Mouse (Mus musculus): Measurements from ENCODE around the gene Ralgps1. TPM values are rescaled to one million over a fixed set of nuclear protein-coding genes. Genes with fewer than 3 reads are reported as not detected.

Gene Ralgps1
- polyA plus RNA-seq, 1 experiment from 2014 or later, result 19.5 TPM

GRCm38 (mm10) chr2:33200368-33201068 is 170.8 kb downstream of the Ralgps1 start:
- H3K36me3 ChIP-seq (ENCODE audit: control insufficient read depth, insufficient read depth, low read length), result no peaks in the 10 kb centered on the region
- H3K27me3 ChIP-seq (ENCODE audit: control insufficient read depth, insufficient read depth, low read length), result no peaks in the 10 kb centered on the region
- H3K4me2 ChIP-seq (ENCODE audit: low read depth, low read length, severe bottlenecking), result no peak overlapping the region
- no peak overlapping the region for H3K9ac ChIP-seq (ENCODE audit: low read length)
- H3K4me3 ChIP-seq (ENCODE audit: low read depth, low read length), result no peak overlapping the region
- 0 out of 2 replicates have a peak, but pooled peaks cover 2% of the 10 kb centered on the region for H3K4me1 ChIP-seq (replicated peaks; ENCODE audit: control insufficient read depth, insufficient read depth, low read length)
- H3K9me3 ChIP-seq (ENCODE audit: control insufficient read depth, low read length), result no peaks in the 10 kb centered on the region
- DNase-seq (ENCODE audit: low spot score), result no peak
- no peak overlapping the region for H3K27ac ChIP-seq (ENCODE audit: low read depth, low read length)
- no peak for ATAC-seq (replicated peaks; ENCODE audit: low FRiP score)
- 78% methylated on average over 14 of the region's 14 CpGs for WGBS

GRCm38 (mm10) chr2:33189976-33190375 is 181.3 kb downstream of the Ralgps1 start:
- peaks cover 2% of the 10 kb centered on the region; the same call in 1 of the 2 replicates for H3K4me1 ChIP-seq (replicated peaks; ENCODE audit: control insufficient read depth, insufficient read depth, low read length)
- 83% methylated on average over 3 of the region's 3 CpGs for WGBS
- ATAC-seq (replicated peaks; ENCODE audit: low FRiP score) (no peak), DNase-seq (ENCODE audit: low spot score) (no peak)
- no peak overlapping the region for H3K9ac ChIP-seq (ENCODE audit: low read length)
- no peak overlapping the region for H3K4me3 ChIP-seq (ENCODE audit: low read depth, low read length)
- no peak overlapping the region for H3K27ac ChIP-seq (ENCODE audit: low read depth, low read length)
- H3K4me2 ChIP-seq (ENCODE audit: low read depth, low read length, severe bottlenecking), result no peak overlapping the region
- H3K27me3 ChIP-seq (ENCODE audit: control insufficient read depth, insufficient read depth, low read length), result no peaks in the 10 kb centered on the region
- no peaks in the 10 kb centered on the region for H3K9me3 ChIP-seq (ENCODE audit: control insufficient read depth, low read length)
- no peaks in the 10 kb centered on the region for H3K36me3 ChIP-seq (ENCODE audit: control insufficient read depth, insufficient read depth, low read length)

GRCm38 (mm10) chr2:33188925-33189670 is 182.2 kb downstream of the Ralgps1 start:
- DNase-seq (ENCODE audit: low spot score) (no peak), ATAC-seq (replicated peaks; ENCODE audit: low FRiP score) (no peak)
- H3K4me2 ChIP-seq (ENCODE audit: low read depth, low read length, severe bottlenecking), result no peak overlapping the region
- peaks cover 2% of the 10 kb centered on the region; the same call in 1 of the 2 replicates for H3K4me1 ChIP-seq (replicated peaks; ENCODE audit: control insufficient read depth, insufficient read depth, low read length)
- 84% methylated on average over 6 of the region's 6 CpGs for WGBS
- H3K9ac ChIP-seq (ENCODE audit: low read length), result no peak overlapping the region
- no peak overlapping the region for H3K27ac ChIP-seq (ENCODE audit: low read depth, low read length)
- H3K9me3 ChIP-seq (ENCODE audit: control insufficient read depth, low read length), result no peaks in the 10 kb centered on the region
- H3K36me3 ChIP-seq (ENCODE audit: control insufficient read depth, insufficient read depth, low read length), result no peaks in the 10 kb centered on the region
- H3K27me3 ChIP-seq (ENCODE audit: control insufficient read depth, insufficient read depth, low read length), result no peaks in the 10 kb centered on the region
- H3K4me3 ChIP-seq (ENCODE audit: low read depth, low read length), result no peak overlapping the region

DNA sequence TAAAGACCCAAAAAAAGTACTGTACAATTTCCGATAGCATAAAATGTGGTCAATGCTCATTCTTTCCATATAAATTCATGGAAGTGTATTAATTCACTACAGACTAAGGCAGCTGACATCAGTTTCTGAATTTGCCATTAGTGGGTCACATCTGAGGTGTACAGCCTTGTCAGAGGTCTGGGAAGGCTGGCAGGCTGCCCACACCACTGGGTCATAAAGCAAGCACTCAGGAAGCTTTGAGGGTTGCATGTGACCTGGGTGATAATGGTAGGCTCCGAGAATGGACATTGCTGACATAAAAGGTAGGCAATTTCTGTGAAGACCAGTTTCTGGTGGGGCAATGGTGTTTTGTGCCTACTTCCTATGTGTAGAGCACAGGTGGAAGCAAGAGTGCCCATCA is 183.4 kb downstream of the Ralgps1 start:
- Histone ChIP-seq H3K4me2 (ENCODE audit: low read depth, low read length, severe bottlenecking) (no peak overlapping the region), H3K27ac (ENCODE audit: low read depth, low read length) (no peak overlapping the region), H3K36me3 (ENCODE audit: control insufficient read depth, insufficient read depth, low read length) (no peaks in the 10 kb centered on the region), H3K4me1 (replicated peaks; ENCODE audit: control insufficient read depth, insufficient read depth, low read length) (peaks cover 2% of the 10 kb centered on the region; the same call in 1 of the 2 replicates), H3K9ac (ENCODE audit: low read length) (no peak overlapping the region), H3K9me3 (ENCODE audit: control insufficient read depth, low read length) (no peaks in the 10 kb centered on the region), H3K4me3 (ENCODE audit: low read depth, low read length) (no peak overlapping the region), H3K27me3 (ENCODE audit: control insufficient read depth, insufficient read depth, low read length) (no peaks in the 10 kb centered on the region)
- ATAC-seq (replicated peaks; ENCODE audit: low FRiP score) (no peak), DNase-seq (ENCODE audit: low spot score) (no peak)
- WGBS, result 92% methylated on average over 2 of the region's 2 CpGs

DNA sequence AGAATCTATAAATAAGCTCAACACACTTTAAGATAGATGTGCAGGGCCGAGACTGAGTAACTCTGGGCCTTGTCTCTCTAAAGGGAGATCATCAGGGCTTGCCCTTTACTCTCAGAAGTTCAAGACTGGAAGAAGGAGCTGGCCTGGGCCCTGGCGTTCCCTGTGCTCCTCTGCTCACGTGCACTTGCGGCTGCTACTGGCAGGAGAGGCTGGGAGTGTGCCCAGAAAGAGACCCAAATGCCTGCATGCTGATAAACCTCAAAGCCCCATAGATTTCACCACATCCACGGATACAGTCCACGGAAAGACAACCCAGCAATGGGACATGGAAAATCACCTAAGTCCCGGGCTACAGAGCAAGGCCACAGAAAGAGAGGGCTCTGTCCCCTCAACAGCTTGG is 184.8 kb downstream of the Ralgps1 start:
- DNase-seq (ENCODE audit: low spot score), result no peak
- H3K36me3 ChIP-seq (ENCODE audit: control insufficient read depth, insufficient read depth, low read length), result no peaks in the 10 kb centered on the region
- H3K4me2 ChIP-seq (ENCODE audit: low read depth, low read length, severe bottlenecking), result no peak overlapping the region
- no peaks in the 10 kb centered on the region for H3K9me3 ChIP-seq (ENCODE audit: control insufficient read depth, low read length)
- ATAC-seq (replicated peaks; ENCODE audit: low FRiP score), result no peak
- H3K27me3 ChIP-seq (ENCODE audit: control insufficient read depth, insufficient read depth, low read length), result no peaks in the 10 kb centered on the region
- H3K9ac ChIP-seq (ENCODE audit: low read length), result no peak overlapping the region
- H3K4me1 ChIP-seq (replicated peaks; ENCODE audit: control insufficient read depth, insufficient read depth, low read length), result peaks cover 2% of the 10 kb centered on the region; the same call in 1 of the 2 replicates
- WGBS, result 83% methylated on average over 7 of the region's 7 CpGs
- H3K27ac ChIP-seq (ENCODE audit: low read depth, low read length), result no peak overlapping the region
- no peak overlapping the region for H3K4me3 ChIP-seq (ENCODE audit: low read depth, low read length)

DNA sequence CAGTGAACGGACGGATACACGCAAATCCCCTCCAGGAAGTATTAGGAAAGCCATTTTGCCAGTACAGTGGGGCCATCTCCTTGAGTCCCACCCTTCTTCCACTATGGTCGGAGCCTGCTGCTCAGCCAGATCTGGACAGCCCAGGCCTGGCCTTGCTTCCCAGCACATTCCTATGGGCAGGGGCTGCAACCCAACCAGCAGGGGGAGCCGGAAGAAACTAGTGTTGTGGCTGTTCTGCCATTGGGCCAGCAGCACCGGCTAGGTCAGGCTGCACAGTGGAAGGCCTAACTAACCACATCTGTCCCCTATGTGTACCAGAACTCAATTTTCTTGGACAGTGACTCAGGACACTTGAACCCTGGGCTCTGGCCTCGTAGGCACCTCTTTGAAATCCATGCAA is 186.0 kb downstream of the Ralgps1 start:
- Histone ChIP-seq H3K4me3 (ENCODE audit: low read depth, low read length) (no peak overlapping the region), H3K9me3 (ENCODE audit: control insufficient read depth, low read length) (no peaks in the 10 kb centered on the region), H3K27me3 (ENCODE audit: control insufficient read depth, insufficient read depth, low read length) (no peaks in the 10 kb centered on the region), H3K4me2 (ENCODE audit: low read depth, low read length, severe bottlenecking) (no peak overlapping the region), H3K9ac (ENCODE audit: low read length) (no peak overlapping the region), H3K27ac (ENCODE audit: low read depth, low read length) (no peak overlapping the region), H3K36me3 (ENCODE audit: control insufficient read depth, insufficient read depth, low read length) (no peaks in the 10 kb centered on the region), H3K4me1 (replicated peaks; ENCODE audit: control insufficient read depth, insufficient read depth, low read length) (peaks cover 3% of the 10 kb centered on the region)
- ATAC-seq (replicated peaks; ENCODE audit: low FRiP score), result no peak
- no peak for DNase-seq (ENCODE audit: low spot score)
- WGBS, result 73% methylated on average over 7 of the region's 7 CpGs

DNA sequence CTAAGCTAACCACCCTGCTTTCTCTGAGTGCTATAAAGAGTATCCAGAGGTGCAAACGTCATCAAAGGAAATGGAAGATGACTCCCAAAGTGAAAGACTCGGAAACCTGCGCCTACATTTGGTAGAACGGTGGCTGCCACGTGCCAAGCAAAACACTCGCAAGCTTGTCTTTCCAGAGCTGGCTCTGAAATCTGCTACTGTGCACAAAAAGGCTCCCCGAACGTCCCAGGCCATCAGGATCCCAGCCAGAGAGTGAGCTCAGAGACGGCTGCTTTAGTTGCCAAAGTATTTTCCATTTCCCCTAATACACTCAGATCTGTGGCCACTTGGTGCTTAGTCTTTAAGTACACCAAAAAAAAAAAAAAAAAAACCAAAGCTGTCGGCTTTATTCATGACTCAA is 186.6 kb downstream of the Ralgps1 start:
- DNase-seq (ENCODE audit: low spot score) (no peak), ATAC-seq (replicated peaks; ENCODE audit: low FRiP score) (no peak)
- no peak overlapping the region for H3K9ac ChIP-seq (ENCODE audit: low read length)
- H3K27me3 ChIP-seq (ENCODE audit: control insufficient read depth, insufficient read depth, low read length), result no peaks in the 10 kb centered on the region
- no peak overlapping the region for H3K4me3 ChIP-seq (ENCODE audit: low read depth, low read length)
- WGBS, result 86% methylated on average over 10 of the region's 10 CpGs
- H3K4me2 ChIP-seq (ENCODE audit: low read depth, low read length, severe bottlenecking), result no peak overlapping the region
- H3K27ac ChIP-seq (ENCODE audit: low read depth, low read length), result no peak overlapping the region
- no peaks in the 10 kb centered on the region for H3K36me3 ChIP-seq (ENCODE audit: control insufficient read depth, insufficient read depth, low read length)
- peaks cover 7% of the 10 kb centered on the region for H3K4me1 ChIP-seq (replicated peaks; ENCODE audit: control insufficient read depth, insufficient read depth, low read length)
- no peaks in the 10 kb centered on the region for H3K9me3 ChIP-seq (ENCODE audit: control insufficient read depth, low read length)

GRCm38 (mm10) chr2:33183321-33183720 is 188.0 kb downstream of the Ralgps1 start:
- no peak overlapping the region for H3K9ac ChIP-seq (ENCODE audit: low read length)
- ATAC-seq (replicated peaks; ENCODE audit: low FRiP score), result no peak
- WGBS, result 98% methylated on average over 7 of the region's 7 CpGs

More at GRCm38 (mm10) chr2:33183321-33183720, 188.0 kb downstream of the Ralgps1 start:
- Histone ChIP-seq H3K36me3 (ENCODE audit: control insufficient read depth, insufficient read depth, low read length) (no peaks in the 10 kb centered on the region), H3K4me2 (ENCODE audit: low read depth, low read length, severe bottlenecking) (no peak overlapping the region), H3K4me3 (ENCODE audit: low read depth, low read length) (no peak overlapping the region), H3K27me3 (ENCODE audit: control insufficient read depth, insufficient read depth, low read length) (no peaks in the 10 kb centered on the region), H3K4me1 (replicated peaks; ENCODE audit: control insufficient read depth, insufficient read depth, low read length) (peaks cover 15% of the 10 kb centered on the region), H3K9me3 (ENCODE audit: control insufficient read depth, low read length) (no peaks in the 10 kb centered on the region), H3K27ac (ENCODE audit: low read depth, low read length) (no peak overlapping the region)
- no peak for DNase-seq (ENCODE audit: low spot score)

All from forebrain, embryonic 11.5 days (tissue).